Mouse (Mus musculus): ENCODE data around the gene Mapk1ip1l.
"Not testable (repeated sequence)": the region's sequence is repeated elsewhere in the genome, so short reads cannot be mapped to it uniquely, and the experiment has no call there.

Gene Mapk1ip1l

DNA sequence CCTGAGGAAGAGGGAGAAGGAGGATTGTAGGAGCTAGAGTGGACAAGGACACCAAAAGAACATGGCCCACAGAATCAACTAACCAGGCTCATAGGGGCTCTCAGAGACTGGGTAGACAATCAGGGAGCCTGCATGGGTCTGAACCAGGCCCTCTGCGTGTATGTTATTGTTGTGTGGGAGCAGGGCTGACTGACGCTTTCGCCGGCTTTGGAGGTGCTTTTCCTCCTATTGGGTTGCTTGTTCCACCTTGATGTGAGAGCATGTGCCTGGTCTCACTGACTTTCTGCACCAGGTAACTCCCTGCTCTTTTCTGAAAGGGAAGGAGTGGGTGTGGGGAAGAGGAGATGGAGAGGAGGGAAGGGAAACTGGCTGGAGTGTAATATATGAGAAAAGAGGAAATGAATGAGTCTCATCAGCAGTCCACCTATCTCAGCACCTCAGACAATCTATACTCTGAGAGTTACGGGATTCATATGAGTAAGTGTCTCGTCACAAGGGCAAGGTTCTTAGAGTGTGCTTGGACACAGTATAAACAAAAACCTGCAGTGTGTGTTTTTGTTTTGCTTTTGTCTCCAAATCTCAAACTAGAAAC, 6.8 kb downstream of the Mapk1ip1l start:
- DNase-seq (ENCODE audit: low spot score in 2 of 2) = no peak

DNA sequence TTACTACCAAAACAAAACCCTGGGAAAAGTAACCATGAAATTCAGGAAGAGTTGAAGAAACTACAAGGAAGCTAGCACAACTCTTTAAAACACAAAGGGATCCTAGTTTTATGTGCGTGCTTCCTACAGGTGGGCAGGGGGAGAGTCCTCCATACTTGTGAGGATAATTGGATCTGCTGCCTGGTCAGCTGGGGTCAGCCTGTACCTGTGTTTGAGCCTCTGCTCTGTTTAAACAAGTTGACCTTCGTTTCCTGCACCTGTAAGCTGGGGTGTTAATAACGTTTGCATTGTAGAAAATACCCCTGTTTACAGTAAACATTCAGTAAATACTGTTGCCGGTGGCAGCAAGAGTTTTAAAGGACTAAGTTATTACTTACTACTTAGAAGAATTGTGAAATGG, 7.9 kb downstream of the Mapk1ip1l start:
- DNase-seq (ENCODE audit: low spot score in 2 of 2) = no peak

DNA sequence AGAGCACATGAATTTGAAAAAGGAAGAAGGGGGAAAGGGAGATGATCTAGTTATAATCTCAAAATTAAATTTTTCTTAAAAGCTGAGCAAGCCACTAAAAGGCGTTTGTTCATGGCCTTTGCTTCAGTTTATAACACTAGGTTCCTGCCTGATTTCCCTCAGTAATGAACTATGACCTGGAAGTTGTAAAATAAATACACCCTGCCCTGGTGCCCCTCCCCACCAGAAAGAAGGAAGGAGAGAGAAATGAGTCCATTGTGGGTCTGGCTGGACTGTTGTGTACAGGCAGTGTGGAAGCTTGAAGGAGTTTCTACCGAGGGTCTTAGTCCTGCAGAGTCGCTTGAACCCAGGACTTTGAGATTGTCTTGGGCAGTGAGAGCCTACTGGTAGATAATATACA, 9.6 kb downstream of the Mapk1ip1l start:
- DNase-seq (ENCODE audit: low spot score in 2 of 2) = no peak

DNA sequence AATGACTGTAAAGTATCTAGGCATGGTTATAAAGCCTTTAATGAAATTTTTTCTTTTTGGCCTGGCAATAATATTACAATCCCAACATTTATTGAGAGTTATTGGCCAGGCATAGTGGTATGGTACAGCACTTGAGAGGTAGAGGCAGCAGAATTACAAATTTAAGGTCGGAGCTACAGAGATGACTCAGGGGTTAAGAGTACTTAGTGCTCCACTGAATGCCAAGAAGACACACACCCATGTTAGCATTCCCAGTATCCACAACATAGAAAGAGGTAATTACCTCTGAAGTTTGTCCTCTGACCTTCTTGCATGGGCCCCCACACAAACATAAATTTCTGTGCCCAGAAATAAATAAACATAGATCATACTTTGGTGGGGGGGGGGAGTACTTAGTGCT, 11.0 kb downstream of the Mapk1ip1l start:
- DNase-seq (ENCODE audit: low spot score in 2 of 2) = no peak

DNA sequence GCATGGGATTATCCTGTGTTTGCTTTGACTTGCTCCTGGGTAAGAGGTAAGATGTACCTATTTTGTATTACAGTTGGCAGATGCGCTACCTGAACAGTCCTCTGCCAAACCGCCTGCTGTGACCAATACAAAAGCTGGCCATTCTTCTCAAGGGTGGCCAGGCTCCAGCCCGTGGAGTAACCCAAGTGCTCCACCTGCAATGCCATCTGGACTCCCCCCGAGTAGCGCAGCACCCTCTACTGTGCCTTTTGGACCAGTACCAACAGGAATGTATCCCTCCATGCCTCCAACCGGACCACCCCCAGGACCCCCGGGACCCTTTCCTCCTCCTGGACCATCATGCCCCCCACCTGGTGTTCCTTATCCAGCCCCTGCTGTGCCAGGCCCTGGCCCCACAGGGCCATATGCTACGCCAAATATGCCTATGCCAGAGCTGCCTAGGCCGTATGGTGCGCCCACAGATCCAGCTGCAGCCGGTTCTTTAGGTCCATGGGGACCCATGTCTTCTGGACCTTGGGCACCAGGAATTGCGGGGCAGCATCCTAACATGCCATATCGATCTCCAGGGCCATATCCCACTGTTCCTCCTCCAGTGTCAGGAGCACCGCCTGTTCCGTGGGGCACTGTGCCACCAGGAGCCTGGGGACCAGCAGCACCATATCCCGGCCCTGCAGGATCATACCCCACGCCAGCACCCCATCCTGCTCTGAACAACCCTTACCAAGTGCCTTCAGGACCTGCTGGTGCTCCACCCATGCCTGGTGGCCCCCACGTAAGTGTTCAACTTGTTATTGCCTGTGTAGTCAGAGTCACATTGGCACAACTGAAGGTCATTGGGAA, 12.5 kb downstream of the Mapk1ip1l start:
- no peak for DNase-seq (ENCODE audit: low spot score in 2 of 2)

DNA sequence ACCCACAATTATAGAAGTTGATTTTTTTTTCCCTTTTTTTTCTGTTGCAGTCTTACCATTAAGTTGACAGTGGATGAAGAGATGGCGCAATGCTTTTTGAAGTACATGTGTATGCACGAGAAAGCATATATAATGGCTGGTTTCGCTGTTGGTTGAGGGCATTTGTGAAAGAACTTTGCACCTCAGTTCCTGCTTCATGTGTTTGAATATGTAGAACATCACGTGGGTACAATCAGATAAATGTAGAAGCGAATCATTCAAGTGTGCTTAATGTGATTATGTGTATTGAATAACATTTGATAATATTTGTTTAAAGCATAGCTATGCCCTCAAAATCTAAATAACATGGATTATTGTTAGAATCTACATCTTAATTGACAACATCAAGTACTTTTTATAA, 21.3 kb downstream of the Mapk1ip1l start:
- DNase-seq (ENCODE audit: low spot score in 2 of 2) = no peak

DNA sequence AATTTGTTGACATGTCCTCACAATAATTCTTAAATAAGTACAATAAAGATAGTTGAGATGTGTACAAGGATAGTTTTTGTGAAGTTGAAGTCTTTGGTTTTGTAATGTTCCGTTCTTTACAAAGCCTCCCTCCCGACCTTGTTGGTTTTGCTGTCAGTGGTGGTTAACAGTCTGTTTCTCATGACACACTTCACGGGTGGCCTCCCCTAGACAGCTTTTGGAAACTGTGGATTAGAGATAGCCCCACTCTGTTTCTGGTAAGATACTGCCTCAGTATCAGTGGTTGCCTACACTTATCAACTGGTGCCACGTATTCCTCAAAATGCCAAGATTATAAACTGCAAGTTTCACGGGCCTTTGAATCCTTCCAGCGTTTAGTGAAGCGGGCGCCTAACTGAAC, 23.5 kb downstream of the Mapk1ip1l start:
- not testable (repeated sequence) for DNase-seq (ENCODE audit: low spot score in 2 of 2)

DNA sequence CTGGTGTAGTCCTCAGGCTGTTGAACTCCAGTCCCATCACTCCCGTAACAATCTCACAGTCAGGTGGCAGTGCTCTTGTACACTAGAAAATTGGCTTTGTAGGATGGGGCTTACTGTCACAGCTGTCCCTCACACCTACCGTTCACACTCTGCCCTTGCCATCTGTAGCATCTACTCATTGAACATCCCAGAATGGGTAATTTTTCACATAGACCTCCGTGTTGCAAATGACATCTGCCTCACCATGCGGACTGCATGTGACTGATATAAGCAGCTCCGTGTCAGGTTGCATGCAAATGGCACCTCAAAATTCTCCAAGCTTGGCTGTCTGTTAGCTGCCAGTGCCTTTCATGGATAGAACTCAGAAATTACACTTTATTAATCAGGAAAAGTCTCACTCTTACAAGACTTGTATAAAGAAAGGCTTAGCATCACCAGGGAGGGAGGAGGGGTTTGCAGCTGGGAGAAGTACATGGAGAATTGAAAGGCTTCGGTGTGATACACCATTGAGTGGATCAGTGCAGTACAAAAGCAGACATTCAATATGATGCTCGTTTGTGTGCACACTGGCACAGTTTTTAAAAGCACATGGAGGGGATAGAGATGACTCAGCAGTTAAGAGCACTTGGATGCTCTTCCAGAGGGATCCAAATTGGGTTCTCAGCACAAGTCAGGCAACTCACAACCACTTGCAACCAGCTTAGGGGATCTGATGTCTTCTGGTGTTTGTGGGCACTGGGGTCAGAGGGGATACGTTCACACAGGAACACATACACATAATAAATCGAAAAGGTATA, 28.1 kb downstream of the Mapk1ip1l start:
- peak in 1 of 2 experiments; percentile 5 for DNase-seq (ENCODE audit: low spot score in 2 of 2)

DNA sequence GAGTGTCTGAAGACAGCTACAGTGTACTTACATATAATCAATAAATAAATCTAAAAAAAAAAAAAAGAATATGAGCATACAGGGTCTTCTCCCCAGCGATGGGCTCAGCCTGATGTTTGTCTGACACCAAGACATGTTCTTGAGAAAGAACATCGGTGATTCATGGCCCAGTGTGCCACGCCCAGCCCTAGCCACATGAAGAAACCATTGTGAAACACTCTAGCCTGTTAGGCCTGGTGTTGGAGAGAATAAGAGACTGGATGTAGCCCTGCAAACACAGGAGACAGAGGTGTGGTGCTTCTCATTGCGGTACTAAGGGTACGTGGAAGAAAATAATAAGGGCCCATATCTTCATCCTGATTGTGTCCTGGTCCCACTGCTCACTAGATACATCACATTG, 29.3 kb downstream of the Mapk1ip1l start:
- DNase-seq (ENCODE audit: low spot score in 2 of 2) = no peak

DNA sequence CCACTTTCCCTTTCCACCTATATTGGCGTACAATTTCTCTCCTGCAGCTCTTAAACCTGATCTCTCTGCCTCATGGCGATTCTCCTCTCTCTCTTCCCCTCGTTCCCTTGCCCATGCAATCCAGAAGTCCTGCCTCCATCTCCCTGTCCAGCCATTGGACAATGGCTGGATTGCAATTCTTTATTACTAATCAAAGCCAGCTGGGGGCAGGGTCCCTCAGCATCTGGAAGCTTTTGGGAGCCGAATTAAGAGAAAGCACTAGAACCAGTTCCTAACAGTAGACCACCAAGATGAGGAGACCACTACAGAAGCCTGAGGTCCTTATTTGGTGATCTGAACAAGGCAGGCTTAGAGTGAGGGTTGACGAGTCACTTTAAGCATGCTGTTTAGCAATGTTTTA, 33.9 kb downstream of the Mapk1ip1l start:
- no peak for DNase-seq (ENCODE audit: low spot score in 2 of 2)

DNA sequence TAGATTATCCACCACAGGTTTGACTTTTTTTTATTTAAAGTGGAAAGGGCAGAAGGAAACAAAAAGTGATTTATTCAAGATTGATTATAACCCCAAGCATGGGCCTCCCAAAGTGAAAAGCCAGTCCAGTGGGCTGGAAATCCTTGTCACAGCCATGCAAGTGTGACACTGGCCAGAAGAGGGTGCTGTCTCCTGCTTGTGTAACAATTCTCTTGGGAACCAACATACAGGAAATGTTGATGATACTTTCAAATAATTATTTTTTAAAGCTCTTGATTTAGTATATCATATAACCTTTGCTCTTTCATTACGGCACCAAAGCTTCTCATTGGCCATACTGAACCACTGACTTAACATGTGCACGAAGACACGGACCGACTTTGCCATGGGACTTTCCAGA, 36.8 kb downstream of the Mapk1ip1l start:
- peak; percentile 85 to 88 for DNase-seq (ENCODE audit: low spot score in 2 of 2)

DNA sequence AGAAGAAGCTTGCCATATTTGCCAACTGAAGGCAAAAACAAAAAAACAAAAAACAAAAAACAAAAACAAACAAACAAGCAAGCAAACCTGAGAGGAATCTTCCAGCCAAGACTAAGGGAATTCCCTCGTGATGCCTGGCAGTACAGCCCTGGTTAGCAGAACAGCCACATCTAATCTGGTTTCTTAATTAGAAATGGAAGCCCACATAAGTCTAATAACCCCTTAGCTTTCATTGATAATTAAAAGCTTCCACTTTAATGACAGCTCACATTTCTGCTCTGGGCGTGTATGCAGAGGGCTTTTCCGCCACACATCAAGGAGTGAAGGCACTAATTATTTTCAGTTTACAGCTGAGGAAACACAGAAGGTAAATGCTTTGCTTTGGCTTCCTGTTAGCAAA, 37.2 kb downstream of the Mapk1ip1l start:
- DNase-seq (ENCODE audit: low spot score in 2 of 2) = no peak

DNA sequence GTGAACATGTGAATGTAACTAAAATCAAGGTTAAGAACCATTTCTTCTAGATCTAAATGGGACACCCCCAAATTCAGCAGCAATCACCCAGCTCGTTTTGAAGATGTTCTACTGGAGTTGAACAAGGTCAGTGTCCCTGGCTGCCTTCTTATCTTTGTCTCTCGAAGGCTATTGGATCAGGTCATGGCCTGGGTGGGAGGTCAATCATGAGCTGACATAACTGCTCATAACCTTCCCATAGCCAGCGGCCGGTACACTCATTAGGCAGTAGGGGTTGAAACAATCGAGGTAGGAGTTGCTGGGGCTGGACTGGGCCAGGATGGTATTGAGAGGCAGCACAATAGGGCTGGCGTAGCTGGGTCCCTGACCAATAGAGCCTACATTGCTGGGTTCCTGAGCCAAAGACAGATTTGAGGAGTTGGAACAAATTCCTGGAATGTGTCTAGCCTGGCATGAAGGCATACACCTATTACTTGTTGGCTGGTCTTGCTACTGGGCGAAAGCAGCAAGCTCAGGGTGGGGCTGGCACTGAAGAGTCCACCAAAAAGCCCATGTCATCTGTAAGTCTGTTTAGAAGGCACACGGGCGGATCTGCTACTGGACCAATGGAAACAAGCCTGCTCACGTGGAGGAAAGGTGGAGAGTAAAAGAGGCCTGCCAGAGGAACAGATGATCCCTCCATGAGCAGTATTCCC, 42.3 kb downstream of the Mapk1ip1l start:
- DNase-seq (ENCODE audit: low spot score in 2 of 2) = no peak

DNA sequence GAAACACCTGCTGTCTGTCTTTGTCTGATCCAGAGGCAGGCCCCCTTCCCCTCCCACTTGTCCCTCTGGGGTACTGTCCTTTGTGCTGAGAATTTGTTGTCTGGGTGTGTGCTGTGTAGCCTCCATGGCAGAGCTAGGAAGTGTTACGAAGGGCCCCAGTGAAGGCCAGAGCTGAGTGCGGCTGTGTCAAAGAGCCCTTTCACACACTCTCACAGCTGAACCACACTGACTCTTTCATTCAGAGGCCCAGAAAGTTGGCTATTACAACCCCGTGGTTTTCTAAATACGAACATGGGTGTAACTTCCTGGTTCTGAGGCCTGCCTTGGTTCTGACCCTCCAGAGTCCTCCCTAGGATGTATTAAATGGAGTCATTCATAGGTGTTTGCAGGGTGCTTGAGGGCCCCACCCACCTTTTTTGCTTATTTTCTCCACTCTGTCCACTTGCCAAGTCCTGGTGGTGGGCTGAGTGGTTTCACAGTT, 43.8 kb downstream of the Mapk1ip1l start:
- DNase-seq (ENCODE audit: low spot score in 2 of 2) = no peak

DNA sequence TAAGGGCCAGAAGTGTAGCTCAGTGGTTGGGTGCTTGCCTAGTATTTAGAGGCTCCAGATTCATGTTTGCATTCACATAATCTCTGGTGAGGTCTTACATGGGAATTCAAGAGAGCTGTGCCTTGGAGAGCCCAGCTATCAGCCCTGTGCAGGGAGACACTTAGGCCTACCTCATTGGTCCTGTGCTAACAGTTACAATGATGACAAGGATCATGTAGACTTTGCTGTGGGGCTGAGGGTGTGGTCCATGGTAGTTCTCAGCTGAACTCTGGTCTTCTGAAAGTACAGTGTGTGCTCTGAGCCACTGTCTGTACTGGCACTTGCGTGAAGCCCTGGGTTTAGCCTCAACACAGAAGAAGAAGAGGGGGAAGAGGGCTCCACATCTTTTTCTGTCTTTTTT, 48.6 kb downstream of the Mapk1ip1l start:
- no peak for DNase-seq (ENCODE audit: low spot score in 2 of 2)

DNA sequence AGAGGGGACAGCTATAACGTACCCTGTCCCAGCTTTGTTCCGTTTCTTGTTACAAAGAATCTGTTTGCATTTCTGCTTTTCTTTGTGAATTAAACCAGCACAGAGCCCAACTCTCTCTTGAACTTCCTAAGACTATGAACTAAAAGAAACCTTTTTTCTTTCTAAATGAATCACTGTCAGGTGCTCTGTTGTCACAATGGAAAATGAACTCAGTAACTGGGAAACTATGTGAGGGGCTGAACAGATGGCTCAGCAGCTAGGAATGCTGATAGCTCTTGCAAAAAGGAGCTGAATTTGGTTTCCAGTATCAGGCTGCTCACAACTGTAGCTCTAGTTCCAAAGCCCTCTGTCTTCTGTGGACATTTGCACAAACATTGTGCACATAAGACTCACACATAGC, 52.9 kb downstream of the Mapk1ip1l start:
- DNase-seq (ENCODE audit: low spot score in 2 of 2) = no peak

DNA sequence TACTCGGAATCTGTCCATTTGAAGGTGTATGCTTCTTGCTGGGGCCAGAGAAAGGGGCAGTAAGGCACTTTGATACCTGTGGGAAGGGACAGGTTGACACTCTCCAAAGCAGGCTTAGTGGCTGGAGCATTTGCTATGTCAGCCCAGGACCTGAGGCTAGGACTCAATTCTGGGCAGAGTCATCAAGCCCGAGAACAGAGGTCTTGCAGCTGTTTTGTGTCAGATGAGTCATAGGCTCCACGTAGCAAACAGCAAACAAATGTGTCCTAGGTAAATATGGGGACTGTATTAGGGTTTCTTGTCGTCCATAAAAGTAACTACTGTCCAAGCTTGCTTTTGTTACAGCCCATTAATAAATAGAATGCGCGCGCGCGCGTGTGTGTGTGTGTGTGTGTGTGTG, 54.2 kb downstream of the Mapk1ip1l start:
- DNase-seq (ENCODE audit: low spot score in 2 of 2) = no peak

DNA sequence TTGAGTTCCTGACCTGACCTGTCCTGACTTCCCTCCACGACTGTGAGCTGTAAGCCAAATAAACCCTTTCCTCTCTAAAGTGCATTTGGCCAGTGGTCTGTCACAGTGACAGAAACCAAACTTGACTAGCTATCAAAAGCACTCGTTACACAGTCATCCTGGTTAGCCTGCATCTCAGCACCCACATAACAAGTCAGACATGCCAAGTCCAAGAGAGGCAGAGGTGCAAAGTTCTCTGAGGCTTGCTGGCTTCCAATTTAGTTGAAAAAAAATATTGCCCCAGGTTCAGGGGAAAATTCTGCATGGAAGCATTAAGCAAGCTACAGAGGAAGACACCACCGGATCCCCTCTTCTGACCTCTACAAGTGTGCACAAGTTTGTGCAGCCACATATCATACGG, 55.2 kb downstream of the Mapk1ip1l start:
- DNase-seq (ENCODE audit: low spot score in 2 of 2) = no peak

DNA sequence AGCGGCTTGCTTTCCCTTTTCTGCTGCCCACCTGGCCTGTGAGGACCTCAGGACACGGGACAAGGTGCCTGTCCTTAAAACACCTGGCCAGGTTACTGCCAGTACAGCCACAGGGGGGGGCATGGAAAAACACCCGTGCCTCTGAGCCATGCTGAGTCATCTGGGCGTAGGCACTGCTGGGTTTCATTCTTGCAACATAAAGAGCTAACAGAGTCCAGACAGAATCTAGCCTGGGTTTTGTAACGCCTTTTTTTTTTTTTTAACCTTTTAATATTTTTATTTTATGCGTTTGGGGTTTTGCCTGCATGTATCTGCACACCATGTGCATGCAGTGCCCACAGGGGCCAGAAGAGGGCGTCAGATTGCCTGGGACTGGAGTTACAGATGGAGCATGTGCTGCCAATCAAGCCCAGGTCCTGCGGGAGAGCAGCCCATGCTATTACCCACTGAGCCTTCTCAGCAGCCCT, 56.1 kb downstream of the Mapk1ip1l start:
- peak in 1 of 2 experiments; percentile 13 for DNase-seq (ENCODE audit: low spot score in 2 of 2)

DNA sequence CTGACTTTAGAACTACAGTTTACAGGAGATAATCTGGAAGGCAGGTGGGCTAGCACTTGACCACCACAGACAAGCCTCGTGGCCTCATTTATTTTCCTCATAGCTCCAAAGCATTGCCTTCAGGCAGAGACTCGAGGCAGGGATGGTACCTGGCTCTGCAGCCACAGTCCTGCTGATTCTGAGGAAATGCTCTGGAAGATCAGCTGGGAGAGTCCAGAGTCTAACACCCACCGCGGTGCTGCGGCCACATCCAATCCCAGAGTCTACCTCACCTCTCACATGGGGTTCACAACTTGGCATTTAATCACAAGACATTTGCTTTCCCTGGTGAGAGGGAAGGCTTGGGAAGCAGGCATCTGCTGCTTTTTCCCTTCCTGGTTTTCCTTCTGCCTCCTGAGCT, 56.9 kb downstream of the Mapk1ip1l start:
- DNase-seq (ENCODE audit: low spot score in 2 of 2) = no peak

DNA sequence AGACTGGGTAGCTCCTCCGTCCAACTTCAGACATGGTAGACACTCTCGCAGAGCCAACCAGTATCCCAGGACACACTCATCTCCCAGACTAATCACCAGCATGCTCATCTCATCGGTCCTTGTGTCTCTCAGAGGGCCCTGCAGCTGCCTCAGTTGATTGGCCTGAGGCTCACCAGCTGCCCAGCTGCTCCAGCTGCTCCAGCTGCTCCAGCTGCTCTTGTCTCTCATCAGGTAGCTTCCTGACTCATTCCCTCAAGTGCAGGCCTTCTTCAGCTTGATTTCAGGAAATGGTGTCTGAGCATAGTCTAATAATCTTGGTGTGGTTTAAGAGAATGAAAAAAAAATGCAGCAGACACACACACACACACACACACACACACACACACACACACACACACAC, 58.6 kb downstream of the Mapk1ip1l start:
- DNase-seq (ENCODE audit: low spot score in 2 of 2) = no peak

DNA sequence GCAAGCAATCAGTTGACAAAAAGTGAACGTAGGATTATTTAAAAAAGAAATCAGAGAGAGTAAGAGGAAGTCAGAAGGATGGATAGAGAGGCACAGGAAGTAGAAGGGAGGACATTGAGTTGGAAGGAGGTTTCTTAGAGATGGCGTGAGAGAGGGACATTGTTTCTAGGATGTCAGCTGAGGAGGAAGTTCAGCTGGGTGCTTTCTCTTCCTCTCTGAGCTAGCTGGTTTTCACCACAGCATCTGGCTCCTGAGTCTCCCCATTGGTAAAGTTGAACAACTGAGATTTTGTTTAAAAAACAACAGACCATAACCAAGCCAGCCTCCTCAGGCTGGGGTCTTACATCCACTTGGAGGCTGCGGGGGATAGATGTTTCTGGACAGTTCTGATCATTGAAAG, 61.5 kb downstream of the Mapk1ip1l start:
- no peak for DNase-seq (ENCODE audit: low spot score in 2 of 2)

Measured in right cerebral cortex, adult 2 months (tissue).